Mouse (Mus musculus) thymus, adult 2 months (tissue): ENCODE results near the gene Prmt3.

ENCODE experiments used
- CTCF ChIP-seq: fragments of 200-500 bp; IDR thresholded peaks from 2 replicates; pipeline ENCODE4 v1.5.1; 2012; ENCODE audit warnings: mild to moderate bottlenecking, control low read depth, low read length, moderate library complexity, borderline replicate concordance; ENCODE audit not compliant: control insufficient read depth, poor library complexity, insufficient read depth; ENCODE audit errors: extremely low read depth
- POLR2A ChIP-seq: fragments of 200-500 bp; IDR thresholded peaks from 2 replicates; pipeline ENCODE4 v1.6.1; 2012; ENCODE audit warnings: mild to moderate bottlenecking, low read length, control low read depth, moderate library complexity; ENCODE audit not compliant: control insufficient read depth, poor library complexity, insufficient read depth; ENCODE audit errors: extremely low read depth

GRCm38 (mm10) chr7:49754767-49755166, 23.4 kb upstream of the Prmt3 start:
- TF ChIP-seq CTCF (peak; percentile 52; the same call in 1 of the 2 replicates), POLR2A (no peak)
